Mouse (Mus musculus) MEL (cell line): ENCODE measurements around the gene Gm10639. TPM values are rescaled to one million over a fixed set of nuclear protein-coding genes. Genes with fewer than 3 reads are reported as not detected.
A peak's percentile ranks its signal among the peaks of the same experiment; 100 is the strongest.
"Not testable (repeated sequence)": the region's sequence is repeated elsewhere in the genome, so short reads cannot be mapped to it uniquely, and the experiment has no call there.

Experiments used
- DNase-seq: peaks from one replicate; pipeline ENCODE4 v3.0.0; 2011; ENCODE audit warnings: low read depth, low spot score
- H3K27ac ChIP-seq: 2 replicates; pipeline ENCODE4 v1.5.1; 2012; ENCODE audit warnings: low read depth, mild to moderate bottlenecking, control low read depth, low read length, moderate library complexity; ENCODE audit not compliant: control insufficient read depth
- H3K27me3 ChIP-seq, 2 experiments: fragments of 150-350 bp in 1 of 2; sonication (generic) in 1 of 2; 2 replicates each; pipeline ENCODE4 v1.6.1; 2012; ENCODE audit warnings: low read length in 2 of 2, mild to moderate bottlenecking in 2 of 2, improper control_type of control experiment in 1 of 2, moderate library complexity in 1 of 2; ENCODE audit not compliant: insufficient read depth in 2 of 2, control insufficient read depth in 1 of 2
- H3K36me3 ChIP-seq, 2 experiments: 2 replicates each; pipeline ENCODE4 v1.6.1; 2012 to 2014; ENCODE audit warnings: low read length in 2 of 2, improper control_type of control experiment in 1 of 2, inconsistent platforms in 1 of 2, mild to moderate bottlenecking in 1 of 2; ENCODE audit not compliant: insufficient read depth in 2 of 2, control insufficient read depth in 1 of 2
- H3K4me1 ChIP-seq, 2 experiments: fragments of 150-350 bp in 1 of 2; sonication (generic) in 1 of 2; 2 replicates each; pipeline ENCODE4 v1.6.1; 2012; ENCODE audit warnings: low read length in 2 of 2, improper control_type of control experiment in 1 of 2, mild to moderate bottlenecking in 1 of 2; ENCODE audit not compliant: insufficient read depth in 2 of 2, control insufficient read depth in 1 of 2
- H3K4me3 ChIP-seq, 2 experiments: fragments of 150-350 bp in 1 of 2; sonication (generic) in 1 of 2; 2 replicates each; pipeline ENCODE4 v1.5.1; 2012; ENCODE audit warnings: low read depth in 2 of 2, low read length in 2 of 2, mild to moderate bottlenecking in 2 of 2, moderate library complexity in 2 of 2, control low read depth in 1 of 2, improper control_type of control experiment in 1 of 2; ENCODE audit not compliant: control insufficient read depth in 1 of 2, insufficient read depth in 1 of 2
- H3K79me2 ChIP-seq: 2 replicates; pipeline ENCODE4 v1.6.1; 2012; ENCODE audit warnings: mild to moderate bottlenecking, low read length, moderate library complexity; ENCODE audit not compliant: control insufficient read depth, poor library complexity, insufficient read depth
- H3K9ac ChIP-seq: 2 replicates; pipeline ENCODE4 v1.6.1; 2012; ENCODE audit warnings: low read depth, mild to moderate bottlenecking, control low read depth, low read length, moderate library complexity; ENCODE audit not compliant: control insufficient read depth, poor library complexity, severe bottlenecking
- H3K9me3 ChIP-seq: fragments of 150-350 bp; sonication (generic); replicated peaks from 2 replicates; pipeline ENCODE4 v1.6.1; 2012; ENCODE audit warnings: mild to moderate bottlenecking, low read length, improper control_type of control experiment, moderate library complexity; ENCODE audit not compliant: insufficient read depth
- EP300 ChIP-seq, 2 experiments: IDR thresholded peaks; 2 replicates each; pipeline ENCODE4 v1.6.1; 2011; ENCODE audit warnings: improper control_type of control experiment in 2 of 2, low read length in 2 of 2, low read depth in 1 of 2, mild to moderate bottlenecking in 1 of 2
- ETS1 ChIP-seq: IDR thresholded peaks from 2 replicates; pipeline ENCODE4 v1.6.1; 2012; ENCODE audit warnings: low read depth, mild to moderate bottlenecking, inconsistent platforms, low read length, improper control_type of control experiment, moderate library complexity
- ZNF384 ChIP-seq: IDR thresholded peaks from 2 replicates; pipeline ENCODE4 v1.6.1; 2012; ENCODE audit warnings: low read depth, mild to moderate bottlenecking, inconsistent platforms, low read length, improper control_type of control experiment
- polyA plus RNA-seq, 2 experiments: library from polyadenylated mRNA; stranded (reverse) in 1 of 2; unstranded in 1 of 2; fragments of >175 nt in 1 of 2; fragments of >200 nt in 1 of 2; gene quantifications; 2 replicates each; pipeline versions ENCODE4 v1.2.1 to v1.2.4; 2012; ENCODE audit warnings: low replicate concordance in 2 of 2, low read depth in 1 of 2; ENCODE audit not compliant: insufficient read length in 2 of 2, insufficient read depth in 1 of 2, missing spikeins in 1 of 2
- total RNA-seq: library from RNA; depleted of rRNA; stranded (reverse); fragments of 300-350 nt; gene quantifications from 2 replicates; pipeline ENCODE4 v1.2.3, GENCODE M21; 2012

Gm10639 gene
- total and polyA plus RNA-seq, 3 experiments: not detected

GRCm38 (mm10) chr9:78270945-78271344 lies 18.8 kb upstream of the Gm10639 start:
- H3K4me3 ChIP-seq: peak overlapping the region; percentile 0 to 36; a peak in 1 of 4 replicates
- H3K27me3 ChIP-seq, H3K4me1 ChIP-seq, H3K79me2 ChIP-seq, H3K36me3 ChIP-seq, H3K9me3 ChIP-seq: not testable (repeated sequence)
- peak overlapping the region; percentile 97 for H3K27ac ChIP-seq
- peak overlapping the region; percentile 23 for H3K9ac ChIP-seq
- TF ChIP-seq ZNF384: peak; percentile 73
- peak; percentile 70 for TF ChIP-seq ETS1
- peak; percentile 59 to 69 for TF ChIP-seq EP300 (IDR thresholded peaks at IDR 0.05; ENCODE audit: low read depth in 1 of 2, low read length in 2 of 2)
- peak; percentile 69 for DNase-seq

- H3K79me2 ChIP-seq, H3K27ac ChIP-seq, DNase-seq, H3K4me3 ChIP-seq, H3K9ac ChIP-seq, H3K9me3 ChIP-seq, H3K4me1 ChIP-seq, H3K36me3 ChIP-seq, H3K27me3 ChIP-seq: not testable (repeated sequence)
Observed at GRCm38 (mm10) chr9:78282002-78282711, 7.6 kb upstream of the Gm10639 start.

GRCm38 (mm10) chr9:78289063-78289462 lies 660 bp upstream of the Gm10639 start:
- not testable (repeated sequence) for H3K4me1 ChIP-seq, H3K9ac ChIP-seq, H3K36me3 ChIP-seq, H3K79me2 ChIP-seq, DNase-seq, H3K27ac ChIP-seq, H3K9me3 ChIP-seq, H3K27me3 ChIP-seq, H3K4me3 ChIP-seq

GRCm38 (mm10) chr9:78292462-78292861 lies 2.7 kb downstream of the Gm10639 start:
- H3K27ac ChIP-seq, H3K36me3 ChIP-seq, H3K4me1 ChIP-seq, H3K27me3 ChIP-seq, DNase-seq, H3K9me3 ChIP-seq, H3K4me3 ChIP-seq, H3K9ac ChIP-seq, H3K79me2 ChIP-seq: not testable (repeated sequence)

GRCm38 (mm10) chr9:78293683-78294082 lies 4.0 kb downstream of the Gm10639 start:
- not testable (repeated sequence) for H3K9ac ChIP-seq, H3K79me2 ChIP-seq, H3K36me3 ChIP-seq, H3K27me3 ChIP-seq, H3K4me3 ChIP-seq, H3K4me1 ChIP-seq, H3K9me3 ChIP-seq, DNase-seq, H3K27ac ChIP-seq

- not testable (repeated sequence) for H3K36me3 ChIP-seq, H3K79me2 ChIP-seq, H3K9me3 ChIP-seq, H3K27ac ChIP-seq, H3K9ac ChIP-seq, H3K27me3 ChIP-seq, H3K4me1 ChIP-seq, DNase-seq, H3K4me3 ChIP-seq
Observed at GRCm38 (mm10) chr9:78294781-78295180, 5.1 kb downstream of the Gm10639 start.
